Mouse (Mus musculus): ENCODE measurements around the gene Ehd3. TPM values are rescaled to one million over a fixed set of nuclear protein-coding genes. Genes with fewer than 3 reads are reported as not detected.

Ehd3 gene
- polyA plus RNA-seq, 1 experiment from 2014 or later, result 25.5 TPM

Other genes with a start within 250 kb of the Ehd3 start
- 20.4 and 25.2 TPM in 2 replicates for gene Galnt14, start 93.7 kb upstream of the Ehd3 start, polyA plus RNA-seq (2015; fragmentation: Nextera tagmentation; extraction: Ambion mirVana)
- 0.31 and 0.70 TPM in 2 replicates for gene Xdh, start 146.1 kb downstream of the Ehd3 start, polyA plus RNA-seq (2015; fragmentation: Nextera tagmentation; extraction: Ambion mirVana)
- 0.12 TPM in 1 of 2 replicates, not detected in the other for gene Srd5a2, start 243.8 kb downstream of the Ehd3 start, polyA plus RNA-seq (2015; fragmentation: Nextera tagmentation; extraction: Ambion mirVana)